Mouse (Mus musculus) stomach, embryonic 14.5 days (tissue): ENCODE data around the gene Otog. TPM values are rescaled to one million over a fixed set of nuclear protein-coding genes. Genes with fewer than 3 reads are reported as not detected.

Experiments used
- ATAC-seq: fragments of 200-750 bp; cut with Nextera tagmentation; 2 replicates; pipeline ENCODE4 v1.8.0; 2017; ENCODE audit warnings: low read depth, moderate TSS enrichment; ENCODE audit not compliant: insufficient number of reproducible peaks, insufficient read depth, low FRiP score
- H3K27ac ChIP-seq: fragments of 300-500 bp; sonication (generic); 2 replicates; pipeline ENCODE4 v1.5.1; 2014; ENCODE audit warnings: mild to moderate bottlenecking, low read length, moderate library complexity, mixed read lengths
- H3K27me3 ChIP-seq: fragments of 300-500 bp; sonication (generic); 2 replicates; pipeline ENCODE4 v1.6.1; 2014; ENCODE audit warnings: low read length, control low read depth, mixed read lengths; ENCODE audit not compliant: control insufficient read depth, insufficient read depth
- H3K36me3 ChIP-seq: fragments of 300-500 bp; sonication (generic); 2 replicates; pipeline ENCODE4 v1.6.1; 2014; ENCODE audit warnings: mild to moderate bottlenecking, control low read depth, low read length, moderate library complexity, mixed read lengths; ENCODE audit not compliant: control insufficient read depth, insufficient read depth
- H3K4me1 ChIP-seq: fragments of 300-500 bp; sonication (generic); 2 replicates; pipeline ENCODE4 v1.6.1; 2014; ENCODE audit warnings: low read length, control low read depth, mixed read lengths; ENCODE audit not compliant: control insufficient read depth, insufficient read depth
- H3K4me2 ChIP-seq: fragments of 300-500 bp; sonication (generic); replicated peaks from 2 replicates; pipeline ENCODE4 v1.6.1; 2014; ENCODE audit warnings: low read depth, low read length, control low read depth
- H3K4me3 ChIP-seq: fragments of 300-500 bp; sonication (generic); 2 replicates; pipeline ENCODE4 v1.5.1; 2014; ENCODE audit warnings: low read depth, low read length, control low read depth
- H3K9ac ChIP-seq: fragments of 300-500 bp; sonication (generic); replicated peaks from 2 replicates; pipeline ENCODE4 v1.6.1; 2014; ENCODE audit warnings: low read depth, mild to moderate bottlenecking, control low read depth, low read length, moderate library complexity, mixed read lengths
- H3K9me3 ChIP-seq: fragments of 300-500 bp; sonication (generic); 2 replicates; pipeline ENCODE4 v1.6.1; 2016; ENCODE audit warnings: low read depth, low read length, control low read depth; ENCODE audit not compliant: control insufficient read depth
- WGBS: fragments of 180-500 bp; shearing (Covaris S2); extraction: QIAGEN DNeasy Blood & Tissue Kit; methylation state at CpG from one replicate; pipeline ENCODE4 v1.1.7; 2014; 5-methylcytosine and 5-hydroxymethylcytosine counted together
- polyA plus RNA-seq: library from polyadenylated mRNA; unstranded; fragments of >200 nt; fragmentation: Nextera tagmentation; extraction: Ambion mirVana; gene quantifications from 2 replicates; pipeline ENCODE4 v1.2.1, GENCODE M21; 2014

Gene Otog
- polyA plus RNA-seq, 1 experiment from 2014 or later = not detected

- Histone ChIP-seq H3K9me3 (no peaks in the 10 kb centered on the region), H3K27ac (no peak overlapping the region), H3K36me3 (no peaks in the 10 kb centered on the region), H3K9ac (no peak overlapping the region), H3K27me3 (no peaks in the 10 kb centered on the region), H3K4me2 (no peak overlapping the region), H3K4me1 (peaks cover 6% of the 10 kb centered on the region; the same call in 1 of the 2 replicates), H3K4me3 (no peak overlapping the region)
- WGBS = 14% methylated on average over 11 of the region's 11 CpGs
- ATAC-seq = peak; percentile 83
Observed at GRCm38 (mm10) chr7:46218415-46218814, 22.4 kb upstream of the Otog start.

GRCm38 (mm10) chr7:46220591-46221129 lies 20.1 kb upstream of the Otog start:
- peaks cover 6% of the 10 kb centered on the region; the same call in 1 of the 2 replicates for H3K4me1 ChIP-seq
- no peaks in the 10 kb centered on the region for H3K36me3 ChIP-seq
- no peak overlapping the region for H3K27ac ChIP-seq
- H3K9ac ChIP-seq = no peak overlapping the region
- H3K9me3 ChIP-seq = no peaks in the 10 kb centered on the region
- H3K4me3 ChIP-seq = no peak overlapping the region
- ATAC-seq = peak; percentile 46; the same call in 1 of the 2 replicates
- 51% methylated on average over 8 of the region's 8 CpGs for WGBS
- no peaks in the 10 kb centered on the region for H3K27me3 ChIP-seq
- H3K4me2 ChIP-seq = no peak overlapping the region

GRCm38 (mm10) chr7:46226253-46226652 lies 14.5 kb upstream of the Otog start:
- Histone ChIP-seq H3K27me3 (no peaks in the 10 kb centered on the region), H3K4me3 (no peak overlapping the region), H3K27ac (no peak overlapping the region), H3K9me3 (no peaks in the 10 kb centered on the region), H3K36me3 (no peaks in the 10 kb centered on the region), H3K9ac (no peak overlapping the region), H3K4me2 (no peak overlapping the region), H3K4me1 (no peaks in the 10 kb centered on the region)
- ATAC-seq = no peak
- WGBS = 31% methylated on average over 7 of the region's 7 CpGs

DNA sequence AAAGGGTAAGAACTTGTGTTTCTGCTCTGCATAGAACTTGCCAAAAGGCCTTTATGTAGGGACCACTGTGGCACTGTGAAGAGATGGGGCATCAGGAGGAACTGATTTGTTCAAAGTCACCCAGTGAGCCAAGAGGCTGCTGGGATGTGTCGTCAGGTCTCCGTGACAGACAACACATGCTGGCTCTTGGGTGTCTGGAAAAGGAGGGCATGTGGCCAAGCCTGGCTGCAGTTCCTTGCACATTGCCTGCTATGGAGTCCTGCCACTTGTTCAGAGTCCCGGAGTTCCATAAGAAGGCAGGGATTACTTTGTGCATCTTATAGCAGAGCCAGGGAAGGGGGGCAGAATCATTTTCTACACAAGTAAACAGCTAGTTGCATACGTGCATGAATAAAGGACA lies 13.9 kb upstream of the Otog start:
- Histone ChIP-seq H3K27me3 (no peaks in the 10 kb centered on the region), H3K9ac (no peak overlapping the region), H3K4me2 (no peak overlapping the region), H3K27ac (no peak overlapping the region), H3K4me1 (no peaks in the 10 kb centered on the region), H3K9me3 (no peaks in the 10 kb centered on the region), H3K4me3 (no peak overlapping the region), H3K36me3 (no peaks in the 10 kb centered on the region)
- no peak for ATAC-seq
- WGBS = 66% methylated on average over 4 of the region's 4 CpGs

GRCm38 (mm10) chr7:46235948-46236347 lies 4.8 kb upstream of the Otog start:
- H3K27me3 ChIP-seq = no peaks in the 10 kb centered on the region
- H3K4me2 ChIP-seq = no peak overlapping the region
- ATAC-seq = no peak
- 69% methylated on average over 18 of the region's 18 CpGs for WGBS
- H3K36me3 ChIP-seq = no peaks in the 10 kb centered on the region
- no peaks in the 10 kb centered on the region for H3K9me3 ChIP-seq
- no peak overlapping the region for H3K9ac ChIP-seq
- H3K4me1 ChIP-seq = no peaks in the 10 kb centered on the region
- H3K4me3 ChIP-seq = no peak overlapping the region
- H3K27ac ChIP-seq = no peak overlapping the region

DNA sequence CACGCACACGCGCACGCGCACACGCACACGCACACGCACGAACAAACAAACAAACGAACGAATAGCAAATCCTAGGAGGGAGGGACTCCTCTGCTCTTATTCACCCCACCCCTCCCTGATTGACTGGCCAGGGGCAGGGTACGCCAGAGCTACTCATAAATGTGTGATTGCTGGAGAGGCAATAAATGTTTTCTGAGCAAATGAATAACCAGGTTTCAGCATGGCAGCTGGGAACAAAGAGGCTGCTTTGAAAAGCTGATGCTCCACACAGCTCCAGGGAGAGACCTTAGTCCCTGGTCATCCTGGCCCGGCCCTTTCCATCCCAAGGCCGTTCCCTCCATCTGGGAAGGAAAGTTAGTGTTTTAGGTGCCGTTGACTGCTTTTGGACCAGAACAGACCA lies 4.4 kb upstream of the Otog start:
- no peaks in the 10 kb centered on the region for H3K4me1 ChIP-seq
- H3K9ac ChIP-seq = no peak overlapping the region
- no peak for ATAC-seq
- H3K27me3 ChIP-seq = no peaks in the 10 kb centered on the region
- H3K9me3 ChIP-seq = no peaks in the 10 kb centered on the region
- no peaks in the 10 kb centered on the region for H3K36me3 ChIP-seq
- 68% methylated on average over 15 of the region's 15 CpGs for WGBS
- no peak overlapping the region for H3K4me3 ChIP-seq
- H3K4me2 ChIP-seq = no peak overlapping the region
- no peak overlapping the region for H3K27ac ChIP-seq

DNA sequence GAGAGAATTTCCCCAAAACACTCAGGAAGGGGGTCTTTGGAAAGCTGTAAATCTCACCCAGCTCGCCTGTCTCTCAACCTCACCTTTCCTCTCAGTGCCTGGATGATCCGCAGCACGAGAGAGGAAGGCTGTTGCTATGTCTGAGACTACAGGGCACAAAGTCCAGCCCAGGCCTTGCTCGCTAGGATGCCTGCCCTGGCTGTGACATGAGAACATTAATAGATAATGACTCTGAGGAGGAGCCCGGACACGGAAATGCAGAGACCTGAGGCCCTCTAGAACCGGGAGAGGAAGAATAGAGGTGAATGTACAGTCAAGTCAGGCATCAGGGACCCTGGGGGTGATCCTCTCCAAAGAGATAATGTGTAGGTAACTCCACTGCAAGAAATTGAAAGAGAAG lies 3.6 kb upstream of the Otog start:
- no peak overlapping the region for H3K27ac ChIP-seq
- no peak overlapping the region for H3K4me3 ChIP-seq
- no peaks in the 10 kb centered on the region for H3K4me1 ChIP-seq
- no peaks in the 10 kb centered on the region for H3K36me3 ChIP-seq
- no peak overlapping the region for H3K4me2 ChIP-seq
- H3K27me3 ChIP-seq = no peaks in the 10 kb centered on the region
- no peak for ATAC-seq
- no peak overlapping the region for H3K9ac ChIP-seq
- no peaks in the 10 kb centered on the region for H3K9me3 ChIP-seq
- 49% methylated on average over 7 of the region's 7 CpGs for WGBS

- no peak; the same call in 1 of the 2 replicates for ATAC-seq
- H3K27ac ChIP-seq = no peak within 1 kb of the TSS
- no peaks in the 10 kb centered on the region for H3K27me3 ChIP-seq
- no peak within 1 kb of the TSS for H3K4me3 ChIP-seq
- H3K36me3 ChIP-seq = no peaks in the 10 kb centered on the region
- 26% methylated on average over 10 of the region's 10 CpGs for WGBS
- no peaks in the 10 kb centered on the region for H3K9me3 ChIP-seq
- no peak within 1 kb of the TSS for H3K9ac ChIP-seq
- no peaks in the 10 kb centered on the region for H3K4me1 ChIP-seq
- no peak within 1 kb of the TSS for H3K4me2 ChIP-seq
Observed at GRCm38 (mm10) chr7:46238346-46238745, 2.4 kb upstream of the Otog start, which contains the start of gene Ush1c. Gene Ush1c (minus strand): TSS chr7:46238503.

GRCm38 (mm10) chr7:46240091-46240490 lies 696 bp upstream of the Otog start:
- WGBS = 88% methylated on average over 4 of the region's 4 CpGs
- Histone ChIP-seq H3K4me3 (no peak overlapping the region), H3K4me2 (no peak overlapping the region), H3K4me1 (no peaks in the 10 kb centered on the region), H3K9ac (no peak overlapping the region), H3K27ac (no peak overlapping the region), H3K9me3 (no peaks in the 10 kb centered on the region), H3K27me3 (no peaks in the 10 kb centered on the region), H3K36me3 (no peaks in the 10 kb centered on the region)
- ATAC-seq = no peak
